Mouse (Mus musculus) gastrocnemius, postnatal 36 days (tissue): ENCODE measurements around the gene Plpp1. TPM values are rescaled to one million over a fixed set of nuclear protein-coding genes. Genes with fewer than 3 reads are reported as not detected.

Experiments
- DNase-seq, 2 experiments: peaks; one replicate each; pipeline ENCODE4 v3.0.0; 2022
- intact Hi-C: fragments of 180-260 bp; cut with DNase I; formaldehyde crosslinking; loops from one replicate; pipeline ENCODE4 v1.15.1; 2025
- total RNA-seq, 2 experiments: library from RNA; stranded (reverse); gene quantifications; 2 replicates each; pipeline ENCODE4 v1.2.3; 2021

Gene Plpp1
- total RNA-seq, 2 experiments from 2014 or later: 34.2 to 42.7 TPM

DNA sequence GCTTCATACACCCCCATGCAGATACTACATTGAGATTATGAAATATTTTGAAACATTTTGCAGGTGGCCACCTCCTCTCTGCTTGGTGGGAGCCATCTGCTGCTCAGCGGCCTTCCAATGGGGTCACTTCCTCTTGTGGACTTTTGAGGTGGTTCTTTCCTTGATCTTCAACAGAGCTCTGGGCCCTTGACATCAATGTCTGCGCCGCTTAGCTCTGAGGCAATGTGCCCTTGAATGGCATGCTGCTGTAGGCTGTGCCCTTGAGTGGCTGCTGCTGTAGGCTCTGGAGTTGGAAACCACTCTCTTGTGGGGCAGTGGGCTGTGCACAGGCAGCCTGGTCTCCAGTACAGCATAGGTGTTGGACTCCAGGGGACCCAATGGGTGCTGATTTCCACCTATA, 45.3 kb downstream of the Plpp1 start:
- intact Hi-C loops: no loop called here
- no peak for DNase-seq

DNA sequence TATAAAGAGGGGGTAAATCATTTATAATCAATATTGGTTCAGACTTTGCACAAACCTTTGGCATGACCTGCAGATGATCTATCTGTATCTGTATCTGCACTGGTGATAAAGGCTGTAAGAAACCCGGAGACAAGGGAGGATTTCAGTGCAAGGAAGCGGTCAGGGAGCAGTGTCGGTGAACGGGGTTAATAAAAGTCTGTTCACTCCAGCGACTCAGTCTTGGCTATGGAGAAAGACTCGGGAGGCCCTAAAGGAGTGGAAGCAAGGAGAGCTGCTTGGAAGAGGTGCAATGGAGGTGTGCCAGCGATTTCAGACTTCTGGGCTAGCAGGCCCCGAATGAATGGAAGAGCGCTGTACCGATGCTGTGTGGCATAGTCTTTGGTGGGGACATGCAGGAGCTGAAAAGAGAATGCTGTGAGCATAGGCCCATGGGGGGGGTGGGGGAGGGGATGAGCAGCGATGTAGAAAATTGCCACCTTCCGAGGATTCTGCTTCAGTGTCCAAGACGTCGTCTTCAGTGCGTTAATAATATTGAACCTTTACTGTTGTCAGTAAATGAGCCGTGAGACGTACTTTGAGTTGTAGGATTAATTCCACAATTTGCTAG, 53.2 kb downstream of the Plpp1 start:
- intact Hi-C loops: no loop called here
- DNase-seq: no peak

DNA sequence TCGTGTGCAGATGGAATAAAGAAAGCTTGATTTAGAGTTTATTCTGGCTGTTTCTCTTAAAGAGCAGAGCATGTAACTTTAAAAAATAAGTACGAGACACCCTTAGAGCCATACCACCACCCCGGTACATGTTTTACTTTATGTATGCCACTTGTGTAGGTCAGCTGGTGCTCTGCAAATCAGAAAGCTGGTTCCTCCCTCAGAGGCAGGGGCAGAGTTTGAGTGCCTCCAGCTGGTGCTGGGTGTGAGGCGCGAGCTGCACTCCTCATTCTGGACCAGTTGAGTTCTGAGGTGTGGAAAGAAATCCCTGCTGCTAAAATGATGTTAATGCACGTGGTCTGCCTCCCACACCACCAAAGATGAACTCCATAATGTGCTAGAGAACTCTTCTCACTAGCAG, 53.8 kb downstream of the Plpp1 start:
- DNase-seq: no peak
- intact Hi-C loops: no loop called here

DNA sequence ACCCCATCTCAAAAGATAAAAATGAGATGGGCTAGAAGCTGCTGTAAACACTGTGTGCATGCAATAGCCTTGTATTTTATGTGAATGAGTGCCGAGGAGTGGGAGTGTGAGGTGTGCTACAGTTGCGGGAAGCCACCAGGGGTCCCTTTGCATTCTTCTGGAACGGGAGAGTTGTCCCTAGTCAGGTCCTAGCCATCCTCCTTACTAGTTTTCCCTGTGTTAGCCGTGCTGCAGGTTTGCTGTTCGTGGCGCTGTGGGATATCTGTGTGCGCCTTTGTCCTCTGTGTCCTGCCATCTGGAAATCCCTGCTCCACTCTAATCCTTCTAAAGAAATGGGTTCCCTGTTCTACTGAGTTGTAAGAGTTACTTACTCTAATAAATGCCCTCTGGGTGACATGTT, 57.3 kb downstream of the Plpp1 start:
- DNase-seq: no peak
- intact Hi-C loops: no loop called here

DNA sequence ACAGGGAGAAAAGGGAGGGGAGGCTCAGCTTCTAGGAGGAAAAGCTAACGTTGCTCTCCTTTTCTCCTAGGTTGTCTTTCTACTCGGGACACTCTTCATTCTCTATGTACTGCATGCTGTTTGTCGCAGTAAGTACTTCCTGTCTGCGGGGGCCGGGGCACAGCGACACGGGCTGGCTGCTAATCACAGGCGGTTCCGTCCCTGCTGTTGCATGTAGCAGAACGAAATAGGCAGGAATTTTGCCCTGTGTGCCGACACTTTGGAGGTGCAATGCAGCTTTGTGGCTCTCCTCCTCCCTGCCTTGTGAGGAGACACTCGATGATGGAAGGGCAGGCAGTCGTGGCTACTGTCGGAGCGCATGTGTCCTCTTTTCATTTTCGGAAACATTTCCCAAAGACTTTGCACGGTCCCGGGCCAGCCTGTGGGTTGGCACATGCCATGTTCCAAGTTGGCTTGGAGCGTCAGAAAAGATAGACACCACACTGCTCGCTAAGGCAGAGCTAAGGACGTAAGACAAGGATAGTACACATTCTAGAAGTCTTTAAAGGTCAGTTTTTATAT, 59.1 kb downstream of the Plpp1 start:
- no peak for DNase-seq
- intact Hi-C loops: loop anchor here (5.0 kb wide), 1 partner anchor 177 kb away; no protein-coding TSS in a partner anchor

DNA sequence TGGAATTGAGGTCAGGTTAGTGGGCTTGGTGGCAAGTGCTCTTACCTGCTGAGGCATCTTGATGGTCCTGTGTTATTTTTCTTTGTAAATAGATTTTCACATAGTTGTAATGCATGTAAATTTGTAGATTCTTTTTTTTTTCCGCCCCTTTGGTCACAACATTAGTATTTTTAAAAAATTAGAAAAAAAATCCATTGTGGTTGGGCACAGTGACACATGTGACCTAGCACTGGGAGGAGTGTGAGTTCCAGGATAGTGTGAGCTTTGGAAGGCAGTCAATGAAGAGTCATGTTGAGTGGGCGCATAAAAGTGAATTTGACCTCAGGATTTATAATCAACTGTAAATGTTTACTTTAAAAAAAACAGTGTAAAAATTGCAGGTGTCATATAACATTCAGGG, 59.8 kb downstream of the Plpp1 start:
- intact Hi-C loops: loop anchor here (5.0 kb wide), 1 partner anchor 178 kb away; no protein-coding TSS in a partner anchor
- DNase-seq: no peak

DNA sequence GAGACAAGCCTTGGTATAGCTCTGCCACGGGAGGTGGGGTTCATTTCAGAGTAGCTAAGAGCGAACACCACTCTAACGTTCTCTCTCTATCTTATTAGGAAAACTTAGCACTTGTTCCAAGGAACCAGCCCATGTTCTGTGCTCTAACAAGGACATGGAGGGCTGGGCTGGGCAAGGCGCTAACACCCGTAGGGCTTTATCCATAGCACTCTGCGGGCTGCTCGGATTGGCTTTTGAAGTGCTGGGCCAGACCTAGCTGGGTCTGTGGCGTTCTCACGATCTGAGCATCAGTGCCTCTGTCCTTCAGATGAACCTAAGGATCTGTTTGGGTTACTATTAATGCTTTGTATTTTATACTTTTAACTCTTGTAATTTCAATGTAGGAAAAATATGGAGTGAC, 60.3 kb downstream of the Plpp1 start:
- intact Hi-C loops: loop anchor here (5.0 kb wide), 1 partner anchor 179 kb away; no protein-coding TSS in a partner anchor
- DNase-seq: no peak

DNA sequence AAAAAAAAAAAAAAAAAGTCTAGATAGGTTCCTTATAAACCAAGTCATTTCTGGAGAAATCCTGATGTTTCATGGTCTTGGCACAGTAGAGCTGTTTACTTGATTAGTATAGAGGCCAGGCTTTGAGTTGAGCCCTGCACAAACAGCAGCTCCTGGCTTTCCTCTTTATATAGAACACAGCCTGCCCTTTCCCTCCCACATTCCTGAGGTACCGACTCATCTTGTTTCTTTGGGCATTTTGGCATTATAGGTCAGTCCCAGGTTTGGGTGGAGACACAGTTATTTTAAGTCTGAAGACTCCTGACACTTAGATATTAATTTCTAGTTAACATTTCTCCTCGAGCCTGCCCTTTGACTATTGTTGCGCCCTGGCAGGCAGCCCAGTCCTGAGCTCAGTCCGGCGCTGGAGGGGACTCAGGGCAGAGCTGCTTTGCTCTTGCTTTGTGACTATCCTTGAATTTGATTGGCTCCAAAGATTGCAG, 61.3 kb downstream of the Plpp1 start:
- intact Hi-C loops: loop anchor here (5.0 kb wide), 1 partner anchor 180 kb away; no protein-coding TSS in a partner anchor
- DNase-seq: peak in 1 of 2 experiments; percentile 35

DNA sequence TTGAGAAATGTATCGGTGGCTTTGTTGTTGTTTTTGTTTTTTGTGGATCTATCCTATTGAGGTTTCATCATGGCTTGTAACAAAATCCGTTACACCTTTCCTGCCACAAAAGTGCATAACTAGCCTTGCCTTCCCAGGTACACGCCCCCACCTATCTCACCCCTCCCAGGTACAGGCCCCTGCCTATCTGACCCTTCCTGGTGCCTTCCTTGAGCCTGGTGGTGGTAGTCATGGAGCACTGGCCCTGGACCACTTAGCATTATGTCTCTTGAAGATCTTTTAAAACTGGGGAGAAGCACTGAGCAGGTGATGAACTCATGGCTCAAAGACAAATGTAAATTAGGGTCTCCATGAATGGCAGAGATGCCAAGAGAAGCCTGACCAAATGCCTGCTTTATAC, 61.8 kb downstream of the Plpp1 start:
- intact Hi-C loops: loop anchor here (5.0 kb wide), 1 partner anchor 180 kb away; no protein-coding TSS in a partner anchor
- DNase-seq: no peak

DNA sequence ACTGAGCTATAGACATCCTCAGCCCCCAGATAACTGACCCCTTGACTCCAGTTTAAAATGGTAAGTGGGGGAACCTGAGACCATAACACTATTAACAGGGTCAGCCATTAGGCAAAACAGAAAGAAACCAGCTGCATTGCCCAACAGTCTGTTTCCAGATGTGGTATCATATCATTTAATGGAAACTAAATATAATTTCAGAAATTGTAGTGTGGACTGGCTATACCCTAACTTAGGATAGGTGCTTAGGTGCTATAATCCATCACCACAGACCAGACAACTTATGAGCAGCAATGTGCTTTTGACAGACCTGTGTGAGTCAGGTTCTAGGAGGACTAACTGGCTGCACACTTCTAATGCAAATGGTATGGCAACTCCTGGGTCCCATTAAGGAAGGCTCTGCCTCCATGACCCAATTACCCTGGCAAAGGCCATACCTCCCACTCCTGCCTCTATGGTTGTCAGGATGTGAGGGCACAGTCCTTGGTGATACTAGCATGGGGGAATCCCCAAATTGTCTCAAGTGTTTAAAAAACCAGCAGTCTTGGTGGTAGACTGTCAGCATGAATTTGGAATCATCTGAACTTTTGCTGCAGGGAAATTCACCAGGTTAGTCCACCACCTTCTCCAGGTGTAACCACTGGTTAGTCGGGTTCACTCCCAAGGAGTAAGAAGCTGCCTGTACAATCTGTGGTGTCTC, 62.5 kb downstream of the Plpp1 start:
- intact Hi-C loops: loop anchor here (5.0 kb wide), 1 partner anchor 181 kb away; no protein-coding TSS in a partner anchor
- DNase-seq: no peak

DNA sequence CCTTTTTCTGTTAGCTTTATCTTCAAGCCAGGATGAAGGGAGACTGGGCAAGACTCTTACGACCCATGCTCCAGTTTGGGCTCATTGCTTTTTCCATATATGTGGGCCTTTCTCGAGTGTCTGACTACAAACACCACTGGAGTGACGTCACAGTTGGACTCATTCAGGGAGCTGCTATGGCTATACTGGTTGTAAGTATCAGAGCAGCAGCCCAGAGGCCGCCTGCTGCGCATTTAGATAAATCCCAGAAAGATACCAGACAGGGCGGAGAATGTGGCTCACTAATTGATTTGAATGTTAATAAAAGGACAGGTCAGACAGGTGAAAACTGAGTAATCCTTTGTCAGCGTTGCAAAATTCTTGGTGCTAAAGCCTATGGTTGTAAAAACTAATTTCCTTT, 66.2 kb downstream of the Plpp1 start:
- intact Hi-C loops: no loop called here
- DNase-seq: no peak

DNA sequence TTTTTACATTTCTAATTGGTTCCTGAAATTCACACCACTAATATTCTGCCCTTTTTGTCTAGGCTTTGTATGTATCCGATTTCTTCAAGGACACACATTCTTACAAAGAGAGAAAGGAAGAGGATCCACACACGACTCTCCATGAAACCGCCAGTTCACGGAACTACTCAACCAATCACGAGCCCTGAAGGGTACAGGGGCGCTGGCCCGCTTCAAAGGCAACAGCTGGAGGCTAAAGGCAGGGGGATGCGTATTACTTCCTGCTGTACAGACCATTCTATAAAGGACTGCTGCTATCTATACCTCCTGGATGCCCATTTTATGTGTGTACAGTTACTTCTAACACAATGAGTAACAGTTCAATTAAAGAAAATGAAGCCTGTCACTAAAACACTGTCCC, 66.8 kb downstream of the Plpp1 start:
- DNase-seq: no peak
- intact Hi-C loops: no loop called here

DNA sequence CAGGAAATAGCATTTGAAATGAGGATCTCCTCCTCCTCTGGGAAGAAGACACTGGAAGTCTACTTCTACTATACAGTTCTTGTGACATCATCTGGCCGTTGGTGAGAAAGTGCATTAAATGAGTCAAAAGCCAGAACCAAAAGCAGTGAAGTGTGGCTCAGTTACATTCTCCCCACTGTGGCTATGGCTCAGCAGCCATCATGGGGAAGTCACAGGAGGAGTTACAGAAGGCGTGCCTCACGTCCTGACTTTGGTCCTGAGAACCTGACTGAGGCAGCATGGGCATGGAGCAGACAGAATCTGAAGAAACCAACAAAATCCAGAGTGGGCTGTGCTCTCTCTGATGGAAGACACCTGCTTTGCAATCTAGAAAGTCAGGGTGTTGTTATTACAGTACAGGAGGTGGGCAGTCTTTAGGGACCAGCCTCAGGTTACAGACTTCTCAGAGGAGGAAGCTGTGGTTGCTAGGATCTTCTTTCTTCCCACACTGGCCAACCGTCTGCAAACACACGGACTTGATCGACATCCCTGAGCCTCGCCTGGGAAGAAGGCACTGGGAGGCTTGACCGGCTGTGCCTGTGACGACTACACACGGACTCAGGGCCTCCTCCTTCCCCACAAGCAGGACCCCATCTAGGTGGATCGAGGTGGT, 69.6 kb downstream of the Plpp1 start:
- no peak for DNase-seq
- intact Hi-C loops: loop anchor here (5.0 kb wide), 1 partner anchor 37 kb away; no protein-coding TSS in a partner anchor

DNA sequence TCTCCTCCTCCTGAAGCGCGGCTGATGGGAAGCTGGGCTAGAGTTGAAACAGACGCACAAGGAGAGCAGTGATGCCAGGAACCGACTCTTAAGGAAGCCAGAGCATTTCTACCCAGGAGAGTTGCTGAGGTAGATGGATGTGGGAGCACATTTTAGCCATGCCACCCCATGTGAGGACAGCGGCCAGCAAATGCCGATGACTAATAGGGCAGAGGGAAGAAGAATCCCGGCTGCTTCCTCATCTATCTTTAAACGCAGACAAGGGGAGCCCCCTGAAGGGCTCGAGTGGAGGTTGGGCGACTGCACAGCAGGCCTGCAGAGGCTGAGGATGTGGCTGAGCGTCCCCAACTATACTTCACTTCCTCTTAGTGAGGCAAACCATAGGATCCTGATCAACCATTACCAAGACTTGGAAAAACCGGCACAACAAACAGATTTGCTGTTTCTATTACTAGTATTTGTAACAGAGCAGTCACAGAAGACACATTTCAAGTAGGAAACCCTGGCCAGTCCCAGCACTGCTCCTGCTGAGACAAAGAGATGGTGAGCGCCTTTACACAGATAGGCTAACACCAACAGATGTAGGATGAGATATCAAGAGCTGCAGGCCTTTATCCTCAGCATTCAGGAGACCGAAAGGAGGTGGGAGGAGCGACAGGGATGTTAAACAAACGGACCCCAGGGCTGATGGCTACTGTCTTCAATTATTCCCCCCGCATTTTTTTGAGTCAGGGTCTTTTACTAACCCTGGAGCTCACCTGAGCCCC, 71.1 kb downstream of the Plpp1 start:
- intact Hi-C loops: loop anchor here (5.0 kb wide), 1 partner anchor 36 kb away; no protein-coding TSS in a partner anchor
- DNase-seq: no peak

DNA sequence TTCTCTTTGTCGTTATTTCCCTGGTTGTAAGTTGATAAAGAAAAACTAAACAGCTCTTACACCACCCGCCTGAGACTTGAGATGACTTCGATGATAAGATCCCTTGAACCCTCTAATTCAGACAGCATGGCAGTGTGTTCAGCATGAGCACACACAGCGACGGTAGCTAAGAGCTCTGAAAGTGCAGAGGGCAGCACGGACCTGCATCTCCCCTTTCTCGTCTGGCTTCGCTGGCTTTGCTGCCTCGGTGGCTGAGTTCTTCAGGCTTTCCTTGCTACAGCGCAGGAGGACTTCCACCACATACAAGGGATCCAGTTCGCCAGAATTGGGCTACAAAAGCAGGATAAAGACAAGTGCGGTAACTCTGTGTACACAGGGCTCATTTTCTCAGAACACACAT, 86.6 kb downstream of the Plpp1 start:
- intact Hi-C loops: no loop called here
- no peak for DNase-seq

DNA sequence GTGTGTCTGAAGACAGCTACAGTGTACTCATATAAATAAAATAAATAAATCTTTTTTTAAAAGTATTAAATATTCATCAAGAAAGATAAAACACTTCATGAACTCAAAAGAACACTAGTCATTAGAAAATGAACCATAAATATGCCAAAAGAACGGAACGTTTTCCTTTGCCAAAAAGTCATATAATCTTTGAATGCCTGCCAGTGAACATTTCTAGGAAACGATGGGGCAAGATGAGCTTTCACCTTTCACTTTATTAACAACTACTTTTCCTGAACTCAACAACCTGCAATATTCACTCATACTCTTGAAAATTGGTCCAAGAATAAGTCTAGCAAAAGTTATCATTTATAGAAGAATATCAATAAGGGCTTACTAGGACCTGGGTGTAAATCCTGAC, 101.6 kb downstream of the Plpp1 start:
- intact Hi-C loops: no loop called here
- DNase-seq: no peak

DNA sequence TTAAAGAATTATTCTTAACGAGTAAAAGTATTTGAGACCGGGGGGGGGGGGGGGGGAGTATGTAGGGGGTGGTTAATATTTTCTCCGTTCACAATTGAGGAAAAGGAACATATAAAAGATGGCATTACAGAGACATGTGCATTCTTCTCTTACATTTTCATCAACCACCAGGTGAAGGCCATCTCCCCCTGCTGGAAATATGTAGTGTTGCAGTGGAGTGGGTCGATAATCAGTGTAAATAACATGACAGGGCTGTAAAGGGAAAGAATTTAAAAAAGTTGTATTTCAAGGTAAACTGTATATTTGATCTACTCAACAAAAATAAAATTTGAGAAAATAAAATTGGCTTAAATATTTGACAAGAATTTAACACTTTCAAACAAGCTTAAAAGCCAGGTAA, 109.1 kb downstream of the Plpp1 start:
- intact Hi-C loops: loop anchor here (5.0 kb wide), 1 partner anchor 37 kb away; no protein-coding TSS in a partner anchor
- DNase-seq: no peak

DNA sequence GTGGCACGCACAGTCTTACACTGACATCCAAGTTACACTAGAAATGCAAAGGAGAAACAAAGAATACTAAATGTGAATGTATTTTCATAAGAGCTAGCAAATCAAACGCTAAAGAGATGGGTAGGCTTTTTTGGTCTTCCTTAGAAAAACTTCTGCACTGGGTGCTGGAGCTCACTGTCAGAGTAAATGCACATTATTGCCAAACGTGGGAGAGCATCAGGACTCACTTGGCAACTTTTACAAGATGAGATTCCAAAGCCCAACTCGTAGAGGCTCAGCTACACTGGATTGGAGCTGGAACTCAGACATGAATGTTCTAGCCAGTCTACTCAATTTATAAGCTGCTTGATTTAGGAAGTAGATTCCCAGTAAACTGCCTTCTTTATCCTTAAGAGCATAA, 109.8 kb downstream of the Plpp1 start:
- no peak for DNase-seq
- intact Hi-C loops: no loop called here
